Mouse (Mus musculus) bone marrow, adult 2 months (tissue): ENCODE data around the gene Gpx2. TPM values are rescaled to one million over a fixed set of nuclear protein-coding genes. Genes with fewer than 3 reads are reported as not detected.

ENCODE experiments used
- H3K27ac ChIP-seq: fragments of 200-500 bp; 2 replicates; pipeline ENCODE4 v1.5.1; 2012; ENCODE audit warnings: low read depth, mild to moderate bottlenecking, control low read depth, inconsistent platforms, low read length; ENCODE audit not compliant: control insufficient read depth, poor library complexity, insufficient read depth
- H3K4me1 ChIP-seq: fragments of 200-500 bp; 2 replicates; pipeline ENCODE4 v1.6.1; 2011; ENCODE audit warnings: low read length; ENCODE audit not compliant: control insufficient read depth, insufficient read depth
- H3K4me3 ChIP-seq: fragments of 200-500 bp; replicated peaks from 2 replicates; pipeline ENCODE3; 2011; ENCODE audit warnings: mild to moderate bottlenecking, low read depth, low read length, control low read depth; ENCODE audit not compliant: control insufficient read depth
- CTCF ChIP-seq: fragments of 200-500 bp; IDR thresholded peaks from 2 replicates; pipeline ENCODE4 v1.5.1; 2011; ENCODE audit warnings: low read length, control low read depth; ENCODE audit not compliant: control insufficient read depth, insufficient read depth
- POLR2A ChIP-seq: fragments of 200-500 bp; IDR thresholded peaks from 2 replicates; pipeline ENCODE4 v1.6.1; 2011; ENCODE audit warnings: low read depth, mild to moderate bottlenecking, control low read depth, low read length, borderline replicate concordance; ENCODE audit not compliant: control insufficient read depth
- WGBS: fragments of 180-500 bp; shearing (Covaris S2); methylation state at CpG from one replicate; pipeline ENCODE4 v1.1.7; 2018; 5-methylcytosine and 5-hydroxymethylcytosine counted together
- polyA plus RNA-seq: library from polyadenylated mRNA; stranded (reverse); fragments of >200 nt; gene quantifications from 2 replicates; pipeline ENCODE4 v1.2.4, GENCODE M21; 2011; ENCODE audit warnings: low replicate concordance; ENCODE audit not compliant: missing spikeins, insufficient read depth, insufficient read length

Gpx2 gene
- polyA plus RNA-seq, 1 experiment = 1.6 TPM

DNA sequence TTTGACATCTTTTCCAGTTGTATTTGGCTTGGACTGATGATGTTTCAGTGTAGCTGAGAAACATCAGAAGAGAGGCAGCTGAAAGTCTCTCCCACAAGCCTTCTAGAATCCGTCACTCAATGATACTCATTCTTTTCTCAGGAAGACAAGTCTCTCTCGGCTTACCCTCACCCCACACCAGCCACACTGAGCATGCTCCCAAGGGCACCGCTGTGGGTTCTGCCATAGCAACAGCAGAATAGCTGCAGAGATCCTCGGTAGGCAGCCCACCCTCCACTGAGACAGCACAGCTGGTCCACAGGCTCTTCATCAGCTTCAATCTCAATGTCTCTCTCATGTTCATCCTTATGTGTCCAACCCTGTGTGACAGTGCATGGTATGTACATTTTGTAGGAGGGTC is 29.9 kb upstream of the Gpx2 start:
- Histone ChIP-seq H3K4me1 (no peaks in the 10 kb centered on the region), H3K27ac (no peak overlapping the region), H3K4me3 (no peak overlapping the region)
- TF ChIP-seq POLR2A = no peak
- 75% methylated on average over 4 of the region's 4 CpGs for WGBS

DNA sequence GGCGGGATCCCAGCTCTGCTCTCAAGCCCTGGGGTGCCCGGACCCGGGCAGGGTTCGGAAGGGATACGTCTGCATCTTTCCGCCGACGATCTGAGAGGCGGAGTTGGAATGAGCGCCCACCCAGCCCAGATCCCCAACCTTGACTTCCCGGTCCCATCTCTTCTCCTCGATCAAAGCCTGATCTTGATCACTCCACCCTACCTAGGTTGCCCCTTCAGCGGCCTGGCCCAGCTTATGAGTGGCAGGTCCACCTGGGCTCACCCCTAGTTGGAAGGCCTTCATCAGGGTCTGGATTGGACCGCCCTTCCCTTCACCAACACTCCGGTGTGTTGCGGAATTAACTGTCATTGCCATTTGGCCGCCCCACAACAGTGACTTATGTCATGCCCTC is 27.3 kb upstream of the Gpx2 start, which contains the start of gene Rab15:
TSS of gene Rab15 (minus strand) at position 258 of the 391 bp plus-strand sequence.
- 7% methylated on average over 17 of the region's 17 CpGs for WGBS
- TF ChIP-seq POLR2A = no peak
- TF ChIP-seq CTCF = no peak
- Histone ChIP-seq H3K4me1 (no peaks in the 10 kb centered on the region), H3K27ac (no peak within 1 kb of the TSS), H3K4me3 (peak within 1 kb of the TSS; percentile 10)

DNA sequence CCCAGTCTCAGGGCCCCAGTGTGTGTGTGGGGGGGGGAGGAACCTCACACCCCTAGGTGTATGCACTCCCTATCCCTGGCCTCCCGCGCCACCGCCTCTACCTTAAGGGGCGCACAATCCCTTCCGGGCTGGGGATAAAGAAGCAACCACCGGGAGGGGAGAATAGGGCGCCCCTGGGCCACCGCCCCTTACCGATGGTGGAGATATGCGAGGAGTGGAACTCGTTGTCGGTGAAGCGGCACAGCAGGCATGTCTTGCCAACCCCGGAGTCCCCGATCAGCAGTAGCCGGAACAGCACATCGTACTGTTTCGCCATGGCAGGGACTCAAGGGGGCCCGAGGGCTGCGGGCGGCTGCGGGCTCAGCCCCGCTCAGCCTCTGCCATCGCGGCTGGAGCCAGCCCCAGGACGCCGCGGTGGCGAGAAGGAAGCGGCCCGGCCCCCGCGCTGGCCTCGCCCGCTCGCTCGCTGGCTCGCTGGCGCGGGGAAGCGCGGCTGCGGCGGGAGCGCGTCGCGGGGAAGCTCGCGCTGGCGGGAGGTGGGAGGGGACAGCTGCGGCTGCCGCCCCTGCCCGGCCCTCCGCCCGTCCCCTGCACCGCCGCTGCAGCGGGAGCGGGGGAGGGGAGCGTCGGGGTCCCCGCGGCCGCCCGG is 26.8 kb upstream of the Gpx2 start:
- no peak overlapping the region for H3K27ac ChIP-seq
- no peaks in the 10 kb centered on the region; the same call in 1 of the 2 replicates for H3K4me1 ChIP-seq
- 2% methylated on average over 66 of the region's 66 CpGs for WGBS
- peak overlapping the region; percentile 10 for H3K4me3 ChIP-seq
- no peak for TF ChIP-seq CTCF
- no peak for TF ChIP-seq POLR2A

DNA sequence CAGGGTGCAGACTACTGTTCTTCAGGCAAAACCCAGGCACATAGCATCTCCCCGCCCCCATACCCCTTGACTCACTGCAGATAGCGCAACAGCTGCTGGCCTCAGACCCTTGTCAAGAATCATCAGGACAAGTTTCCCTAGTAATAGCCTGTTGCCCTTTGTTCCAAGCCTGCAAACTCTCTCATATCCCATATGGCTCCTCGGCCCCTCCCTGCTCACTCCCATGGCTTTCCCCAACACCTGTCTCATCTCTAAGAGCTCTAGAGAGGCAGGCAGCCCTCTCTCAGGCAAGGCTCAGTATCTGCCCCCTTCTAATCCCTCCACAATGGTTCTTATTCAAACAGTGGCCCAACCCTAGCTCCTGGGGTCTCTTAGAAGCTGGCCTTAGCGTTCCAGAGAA is 25.3 kb upstream of the Gpx2 start:
- no peak for TF ChIP-seq POLR2A
- TF ChIP-seq CTCF = no peak
- WGBS = 71% methylated on average over 4 of the region's 4 CpGs
- H3K27ac ChIP-seq = no peak overlapping the region
- no peaks in the 10 kb centered on the region; the same call in 1 of the 2 replicates for H3K4me1 ChIP-seq
- H3K4me3 ChIP-seq = no peak overlapping the region

DNA sequence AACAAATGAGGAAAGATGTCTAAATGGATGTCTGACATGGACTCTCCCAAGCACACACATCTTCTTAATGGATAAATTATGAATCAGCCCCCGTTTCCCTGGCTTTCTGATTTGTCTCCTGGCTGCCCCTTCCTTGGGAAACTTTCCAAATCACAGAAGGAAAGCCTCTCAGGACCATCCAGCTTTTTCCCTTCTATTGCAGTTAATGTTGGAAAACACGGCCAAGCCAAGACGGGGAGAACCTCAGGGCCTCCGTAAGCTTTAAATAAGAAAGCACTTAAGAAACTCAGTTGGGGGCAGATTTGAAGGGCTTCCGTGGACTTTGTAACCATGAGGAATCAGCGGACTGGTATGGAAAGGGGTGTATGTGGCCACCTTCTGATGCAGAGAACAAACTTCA is 24.5 kb upstream of the Gpx2 start:
- no peaks in the 10 kb centered on the region; the same call in 1 of the 2 replicates for H3K4me1 ChIP-seq
- no peak overlapping the region for H3K27ac ChIP-seq
- WGBS = 82% methylated on average over 6 of the region's 6 CpGs
- TF ChIP-seq CTCF (no peak), POLR2A (no peak)
- no peak overlapping the region for H3K4me3 ChIP-seq

DNA sequence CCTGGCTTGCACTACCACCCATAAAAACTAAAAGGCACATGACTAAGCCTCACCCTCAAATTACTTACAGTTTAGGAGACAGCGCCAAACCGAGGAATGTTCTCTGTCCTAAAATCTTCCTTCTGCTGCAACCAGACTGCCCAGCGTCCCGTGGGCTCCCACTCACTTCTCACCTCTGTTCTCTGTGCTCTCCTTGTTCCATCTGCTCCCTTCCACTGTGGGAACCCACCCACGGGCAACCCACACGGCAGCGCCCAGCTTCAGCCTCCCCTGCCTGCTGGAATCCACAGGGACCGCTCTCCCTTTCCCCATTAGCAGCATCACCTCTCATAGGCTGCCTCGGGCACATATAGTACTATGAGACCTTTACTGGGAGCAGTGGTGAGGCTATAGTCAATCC is 23.6 kb upstream of the Gpx2 start:
- Histone ChIP-seq H3K4me1 (no peaks in the 10 kb centered on the region; the same call in 1 of the 2 replicates), H3K27ac (no peak overlapping the region), H3K4me3 (no peak overlapping the region)
- WGBS = 83% methylated on average over 9 of the region's 9 CpGs
- TF ChIP-seq CTCF (no peak), POLR2A (no peak)

DNA sequence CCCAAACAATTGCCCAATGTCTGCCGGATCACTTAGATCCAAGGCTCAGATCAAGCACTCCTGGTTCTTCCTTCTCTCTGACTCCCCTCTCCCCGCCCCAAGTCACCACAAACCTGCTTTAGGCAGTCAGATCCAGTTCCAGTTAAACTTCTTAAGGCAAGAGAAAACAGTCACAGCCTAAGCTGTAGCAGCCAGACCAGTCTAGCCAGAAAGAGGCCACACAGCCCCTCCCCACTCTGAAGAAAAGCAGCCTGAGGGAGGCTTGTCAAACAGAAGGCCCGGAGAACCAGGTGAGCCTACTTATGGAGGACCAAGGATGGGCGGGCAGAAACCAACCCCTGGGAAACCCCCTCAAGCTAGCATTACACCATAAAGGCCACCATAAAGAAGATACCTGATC is 22.8 kb upstream of the Gpx2 start:
- Histone ChIP-seq H3K4me3 (no peak overlapping the region), H3K27ac (no peak overlapping the region), H3K4me1 (peaks cover 1% of the 10 kb centered on the region; the same call in 1 of the 2 replicates)
- TF ChIP-seq CTCF (no peak), POLR2A (no peak)
- 78% methylated on average over 4 of the region's 4 CpGs for WGBS

DNA sequence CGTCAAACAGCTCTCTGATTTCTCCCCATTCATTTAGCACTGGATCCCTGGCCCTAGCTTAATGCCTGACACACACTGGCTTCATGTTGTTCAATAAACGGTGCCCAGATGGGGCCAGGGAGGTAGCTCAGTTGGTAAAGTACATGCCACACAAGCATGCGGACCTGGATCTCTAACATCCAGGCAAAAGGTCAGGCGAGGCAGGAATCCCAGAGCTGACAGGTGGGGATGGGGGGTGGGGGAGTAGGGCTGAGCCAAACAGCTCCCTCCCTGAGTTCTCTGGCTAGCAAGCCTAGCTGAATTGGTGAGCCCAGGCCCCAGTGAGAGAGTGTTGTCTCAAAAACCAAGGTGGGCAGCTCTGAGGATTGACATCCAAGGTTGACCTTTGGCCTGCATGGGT is 21.8 kb upstream of the Gpx2 start:
- WGBS = 66% methylated on average over 4 of the region's 4 CpGs
- no peak for TF ChIP-seq POLR2A
- TF ChIP-seq CTCF = no peak
- Histone ChIP-seq H3K27ac (no peak overlapping the region), H3K4me3 (no peak overlapping the region), H3K4me1 (peaks cover 1% of the 10 kb centered on the region; the same call in 1 of the 2 replicates)

DNA sequence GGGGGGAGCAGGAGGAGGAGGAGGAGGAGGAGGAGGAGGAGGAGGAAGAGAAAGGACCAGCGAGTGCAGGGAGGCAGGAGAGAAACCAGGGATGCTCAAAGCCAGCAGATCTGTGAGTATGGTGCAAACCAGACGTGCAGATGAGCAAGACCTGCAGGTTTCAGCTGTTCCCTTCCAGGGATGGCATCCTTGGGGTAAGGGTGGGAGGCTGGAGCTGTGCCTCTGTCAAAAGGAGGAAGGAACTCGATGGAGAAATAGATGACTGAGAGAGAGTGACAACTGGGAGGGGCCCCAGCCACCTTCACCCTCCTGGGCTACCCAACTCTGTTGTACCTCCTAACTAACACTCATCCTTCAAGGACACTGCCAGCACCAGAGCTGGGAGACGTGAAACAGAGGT is 21.4 kb upstream of the Gpx2 start:
- H3K4me3 ChIP-seq = no peak overlapping the region
- TF ChIP-seq CTCF (no peak), POLR2A (no peak)

More for the DNA sequence above, 21.4 kb upstream of the Gpx2 start:
- H3K27ac ChIP-seq = no peak overlapping the region
- H3K4me1 ChIP-seq = peaks cover 1% of the 10 kb centered on the region; the same call in 1 of the 2 replicates
- WGBS = 24% methylated on average over 4 of the region's 4 CpGs
